Mouse (Mus musculus) megakaryocyte, embryonic 14.5 days (primary cell): ENCODE measurements around the gene C1qtnf5.

Experiments used
- FLI1 ChIP-seq: IDR thresholded peaks from 2 replicates; pipeline ENCODE4 v1.6.1; 2012; ENCODE audit warnings: low read length, inconsistent platforms, mixed read lengths
- GATA1 ChIP-seq: IDR thresholded peaks from 3 replicates; pipeline ENCODE4 v1.6.1; 2012; ENCODE audit warnings: mixed read lengths, low read length, inconsistent platforms, borderline replicate concordance

DNA sequence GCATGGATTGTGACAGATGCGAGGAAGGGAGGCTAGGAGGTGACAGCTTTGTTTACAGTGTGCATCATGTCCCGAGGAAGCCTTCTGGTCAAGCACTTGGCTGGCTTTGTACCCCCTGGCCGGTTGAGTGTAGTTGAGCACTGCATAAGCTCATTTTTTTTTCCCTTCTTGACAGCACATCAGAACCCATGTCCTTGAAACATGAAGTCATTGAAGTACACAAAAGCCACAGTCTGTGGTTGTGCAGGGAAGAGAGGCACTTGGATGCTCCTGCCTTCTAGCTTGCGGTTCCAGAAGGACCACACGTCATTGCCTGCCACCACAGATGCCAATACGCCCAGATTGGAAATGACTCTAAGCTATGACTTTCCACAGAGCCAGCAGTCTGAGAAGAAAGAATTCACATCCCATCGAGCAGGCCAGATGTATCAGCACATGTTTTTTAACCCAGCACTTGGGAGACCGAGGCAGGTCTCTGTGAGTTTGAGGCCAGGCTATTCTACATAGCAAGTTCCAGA is 13.0 kb downstream of the C1qtnf5 start:
- TF ChIP-seq GATA1 (no peak), FLI1 (no peak)
